Mouse (Mus musculus): ENCODE measurements around the gene Snai3.

DNA sequence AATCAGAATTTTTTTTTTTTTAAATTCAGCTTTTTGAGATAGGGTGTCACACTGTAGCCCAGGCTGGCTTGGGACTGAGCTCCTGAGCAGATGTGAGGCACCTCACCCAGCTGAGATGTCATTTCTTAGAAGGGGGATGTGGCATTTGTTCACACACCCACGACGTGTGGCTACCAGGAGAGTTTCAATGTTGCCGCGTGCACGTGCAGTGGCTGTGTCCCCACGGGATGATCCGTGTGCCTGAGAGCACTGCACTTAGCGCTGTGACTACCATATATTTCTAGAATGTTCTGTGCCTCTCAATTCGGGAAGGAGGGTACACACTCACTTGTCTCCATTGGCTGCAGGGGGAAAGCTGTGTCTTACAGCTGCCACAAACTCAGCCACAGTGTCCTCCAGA lies 24.4 kb downstream of the Snai3 start:
- TF ChIP-seq POLR2A (IDR thresholded peaks at IDR 0.05; ENCODE audit: insufficient read depth, low read length), result no peak
- no peak for TF ChIP-seq CTCF (IDR thresholded peaks at IDR 0.05; ENCODE audit: low read depth, low read length)
